Mouse (Mus musculus): ENCODE measurements around the gene Gm21988. TPM values are rescaled to one million over a fixed set of nuclear protein-coding genes. Genes with fewer than 3 reads are reported as not detected.

Gm21988 gene
- polyA plus RNA-seq, 1 experiment from 2014 or later = 9.5 TPM

DNA sequence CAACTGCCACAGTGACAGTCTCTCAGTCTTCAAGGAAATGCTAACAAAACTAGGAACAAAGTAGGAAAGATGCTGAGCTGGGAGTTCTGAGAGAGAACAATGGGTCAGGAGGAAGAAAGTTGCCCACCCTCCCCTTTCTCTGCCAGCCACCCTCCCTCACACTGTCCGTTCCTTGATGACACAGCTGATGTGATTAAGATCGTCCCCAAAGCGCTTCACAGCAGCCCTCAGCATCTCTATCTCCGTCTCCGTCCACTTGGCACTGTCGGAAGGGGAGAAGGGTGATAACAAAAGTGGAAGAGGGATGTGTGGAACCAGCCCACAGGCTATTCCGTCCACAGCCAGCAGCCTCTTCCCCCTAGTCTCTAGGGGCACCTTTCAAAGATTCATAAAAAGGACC is 2.9 kb downstream of the Gm21988 start:
- peak overlapping the region; percentile 72 for H3K4me3 ChIP-seq
- no peak for ATAC-seq (ENCODE audit: extremely low read depth, insufficient number of reproducible peaks, low FRiP score, low TSS enrichment)
- H3K27ac ChIP-seq (replicated peaks) = peak overlapping the region; percentile 93
- H3K9ac ChIP-seq = peak overlapping the region; percentile 95
- WGBS = 6% methylated on average over 7 of the region's 7 CpGs
- H3K4me1 ChIP-seq = peaks cover 46% of the 10 kb centered on the region
- peaks cover 17% of the 10 kb centered on the region for H3K36me3 ChIP-seq
- H3K9me3 ChIP-seq = no peaks in the 10 kb centered on the region
- peak overlapping the region; percentile 77 for H3K4me2 ChIP-seq
- no peaks in the 10 kb centered on the region for H3K27me3 ChIP-seq (replicated peaks)

DNA sequence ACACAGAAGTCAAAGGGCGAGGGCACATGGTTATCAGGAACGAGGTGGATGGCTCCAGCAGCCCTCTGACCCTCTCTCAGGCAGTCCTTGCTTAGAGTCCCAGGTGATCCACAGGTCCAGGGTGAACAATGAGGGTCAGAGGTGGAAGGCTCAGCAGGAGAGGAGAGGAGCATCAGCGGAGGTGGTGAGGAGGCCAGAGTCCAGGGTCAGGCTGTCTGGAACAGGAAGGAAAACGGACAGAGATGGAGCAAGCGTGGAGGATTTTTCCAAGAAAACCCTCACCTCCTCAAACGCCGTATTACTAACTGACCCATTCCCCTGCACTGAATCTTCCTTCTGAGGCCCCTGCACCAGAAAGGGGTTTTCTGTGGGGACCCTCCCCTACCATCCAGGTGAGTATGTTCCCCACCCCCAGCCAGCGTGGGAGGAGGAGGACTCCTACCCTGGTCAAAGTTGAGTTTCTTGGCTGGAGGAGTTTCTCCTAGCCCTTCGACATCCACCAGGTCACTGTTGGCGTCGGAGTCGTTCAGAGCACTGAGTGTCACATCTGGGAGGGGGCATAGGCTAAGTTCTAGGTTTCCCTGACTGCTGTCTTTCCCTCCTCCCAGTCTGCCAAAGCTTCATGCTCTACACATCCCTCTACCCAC is 4.3 kb downstream of the Gm21988 start:
- Histone ChIP-seq H3K4me3 (no peak overlapping the region), H3K9me3 (no peaks in the 10 kb centered on the region), H3K36me3 (peaks cover 17% of the 10 kb centered on the region), H3K9ac (no peak overlapping the region), H3K27me3 (replicated peaks) (no peaks in the 10 kb centered on the region; the same call in 1 of the 2 replicates), H3K27ac (replicated peaks) (no peak overlapping the region), H3K4me1 (peaks cover 48% of the 10 kb centered on the region), H3K4me2 (no peak overlapping the region)
- ATAC-seq (ENCODE audit: extremely low read depth, insufficient number of reproducible peaks, low FRiP score, low TSS enrichment) = no peak
- WGBS = 89% methylated on average over 12 of the region's 12 CpGs

DNA sequence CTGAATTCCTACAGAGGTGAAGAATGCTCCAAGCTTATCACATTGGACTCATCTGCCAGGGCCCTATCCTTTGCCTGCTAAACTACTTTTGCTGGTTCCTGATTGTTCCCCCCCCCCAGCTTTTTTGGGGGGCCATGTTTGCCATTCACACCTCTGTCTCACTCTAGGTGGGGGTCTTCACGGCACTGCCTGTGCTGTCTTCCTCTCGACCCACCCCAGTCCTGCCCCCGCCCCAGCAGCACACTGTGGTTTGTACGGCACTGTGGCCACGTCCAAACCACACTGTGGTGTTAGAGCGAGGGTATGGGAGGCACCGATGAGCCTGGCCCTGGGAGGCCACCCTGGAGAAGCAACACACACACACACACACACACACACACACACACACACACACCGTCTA is 5.1 kb downstream of the Gm21988 start:
- peaks cover 17% of the 10 kb centered on the region for H3K36me3 ChIP-seq
- H3K4me2 ChIP-seq = no peak overlapping the region
- no peak overlapping the region for H3K9ac ChIP-seq
- 81% methylated on average over 8 of the region's 8 CpGs for WGBS
- H3K27me3 ChIP-seq (replicated peaks) = peaks cover 8% of the 10 kb centered on the region
- ATAC-seq (ENCODE audit: extremely low read depth, insufficient number of reproducible peaks, low FRiP score, low TSS enrichment) = no peak
- H3K4me1 ChIP-seq = peaks cover 55% of the 10 kb centered on the region
- no peak overlapping the region for H3K4me3 ChIP-seq
- no peaks in the 10 kb centered on the region for H3K9me3 ChIP-seq
- 0 out of 2 replicates have a peak overlapping the region, but pooled peaks have one; percentile 8 for H3K27ac ChIP-seq (replicated peaks)

DNA sequence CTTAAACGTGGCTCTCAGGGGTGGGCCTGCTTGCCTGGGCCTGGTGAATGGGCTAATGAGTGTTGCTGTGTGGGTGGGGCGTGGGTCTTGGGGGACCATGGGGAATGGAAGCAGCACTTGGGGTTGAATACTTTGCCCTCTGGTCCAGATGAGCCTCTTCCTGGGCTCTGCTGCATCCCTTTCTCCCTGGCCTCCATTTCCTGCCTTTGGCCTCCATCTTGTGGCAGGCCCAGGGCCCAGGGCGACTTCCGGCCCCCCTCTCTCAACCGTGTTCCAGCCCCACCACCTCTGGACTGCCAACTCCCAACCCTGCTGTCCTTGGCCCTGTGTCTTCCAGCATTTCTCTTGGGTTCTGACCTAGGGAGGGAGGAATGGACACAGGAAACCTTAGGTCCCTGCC is 5.6 kb downstream of the Gm21988 start:
- H3K4me2 ChIP-seq = no peak overlapping the region
- H3K27me3 ChIP-seq (replicated peaks) = peaks cover 12% of the 10 kb centered on the region
- H3K9me3 ChIP-seq = no peaks in the 10 kb centered on the region
- H3K9ac ChIP-seq = no peak overlapping the region
- no peak overlapping the region for H3K4me3 ChIP-seq
- H3K27ac ChIP-seq (replicated peaks) = 0 out of 2 replicates have a peak overlapping the region, but pooled peaks have one; percentile 8
- peaks cover 17% of the 10 kb centered on the region for H3K36me3 ChIP-seq
- no peak for ATAC-seq (ENCODE audit: extremely low read depth, insufficient number of reproducible peaks, low FRiP score, low TSS enrichment)
- 56% methylated on average over 5 of the region's 5 CpGs for WGBS
- H3K4me1 ChIP-seq = peaks cover 58% of the 10 kb centered on the region

DNA sequence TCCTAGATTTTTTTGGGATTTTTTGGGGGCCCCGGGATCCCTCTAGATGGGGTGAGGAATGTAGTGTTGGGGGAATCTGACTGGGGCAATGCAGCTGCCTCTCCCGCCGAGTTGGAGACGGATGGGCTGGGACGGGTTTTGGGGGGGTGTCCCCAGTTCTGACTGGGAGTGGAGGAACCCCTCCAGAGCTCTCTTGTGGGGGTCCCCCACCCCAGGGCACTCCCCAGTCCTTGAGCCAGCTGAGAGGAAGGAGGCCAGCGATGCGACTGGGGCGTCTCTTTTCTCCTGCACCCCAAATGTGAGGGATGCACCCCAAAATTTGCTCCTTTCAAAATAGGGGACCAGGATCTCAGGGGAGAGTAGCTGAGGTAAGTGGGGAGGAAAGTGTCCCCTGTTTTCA is 6.6 kb downstream of the Gm21988 start:
- H3K4me1 ChIP-seq = peaks cover 60% of the 10 kb centered on the region
- ATAC-seq (ENCODE audit: extremely low read depth, insufficient number of reproducible peaks, low FRiP score, low TSS enrichment) = no peak
- H3K9ac ChIP-seq = peak overlapping the region; percentile 84
- H3K9me3 ChIP-seq = no peaks in the 10 kb centered on the region
- WGBS = 41% methylated on average over 8 of the region's 8 CpGs
- 0 out of 2 replicates have a peak overlapping the region, but pooled peaks have one; percentile 48 for H3K27ac ChIP-seq (replicated peaks)
- H3K27me3 ChIP-seq (replicated peaks) = peaks cover 21% of the 10 kb centered on the region
- H3K4me2 ChIP-seq = peak overlapping the region; percentile 79
- peaks cover 17% of the 10 kb centered on the region for H3K36me3 ChIP-seq
- peak overlapping the region; percentile 54 for H3K4me3 ChIP-seq

DNA sequence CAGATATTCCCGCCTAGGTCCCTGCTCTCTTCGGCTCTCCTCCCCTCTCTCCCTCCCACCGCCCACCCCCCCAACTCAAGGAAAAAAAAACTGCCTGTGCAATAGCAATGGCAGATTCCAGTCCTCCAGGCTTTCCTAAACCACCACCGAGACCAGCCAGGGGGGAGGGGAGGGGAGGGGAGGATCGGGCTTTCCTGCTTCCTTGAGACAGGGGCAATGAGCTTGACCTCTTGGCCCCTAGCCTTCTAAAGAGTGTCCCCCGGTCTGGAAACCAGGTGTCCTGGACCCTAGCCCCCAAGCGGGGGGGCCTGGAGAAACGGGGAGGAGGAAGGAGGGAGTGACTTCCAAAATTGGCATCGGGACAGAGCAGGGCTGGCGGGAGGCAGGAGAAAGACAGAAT is 7.1 kb downstream of the Gm21988 start:
- no peaks in the 10 kb centered on the region for H3K9me3 ChIP-seq
- H3K4me3 ChIP-seq = peak overlapping the region; percentile 54
- peaks cover 25% of the 10 kb centered on the region for H3K27me3 ChIP-seq (replicated peaks)
- peaks cover 64% of the 10 kb centered on the region for H3K4me1 ChIP-seq
- no peak for ATAC-seq (ENCODE audit: extremely low read depth, insufficient number of reproducible peaks, low FRiP score, low TSS enrichment)
- H3K27ac ChIP-seq (replicated peaks) = peak overlapping the region; percentile 48; the same call in 1 of the 2 replicates
- H3K9ac ChIP-seq = peak overlapping the region; percentile 84
- peak overlapping the region; percentile 79 for H3K4me2 ChIP-seq
- 6% methylated on average over 8 of the region's 10 CpGs for whole genome bisulfite sequencing
- H3K36me3 ChIP-seq = peaks cover 17% of the 10 kb centered on the region

DNA sequence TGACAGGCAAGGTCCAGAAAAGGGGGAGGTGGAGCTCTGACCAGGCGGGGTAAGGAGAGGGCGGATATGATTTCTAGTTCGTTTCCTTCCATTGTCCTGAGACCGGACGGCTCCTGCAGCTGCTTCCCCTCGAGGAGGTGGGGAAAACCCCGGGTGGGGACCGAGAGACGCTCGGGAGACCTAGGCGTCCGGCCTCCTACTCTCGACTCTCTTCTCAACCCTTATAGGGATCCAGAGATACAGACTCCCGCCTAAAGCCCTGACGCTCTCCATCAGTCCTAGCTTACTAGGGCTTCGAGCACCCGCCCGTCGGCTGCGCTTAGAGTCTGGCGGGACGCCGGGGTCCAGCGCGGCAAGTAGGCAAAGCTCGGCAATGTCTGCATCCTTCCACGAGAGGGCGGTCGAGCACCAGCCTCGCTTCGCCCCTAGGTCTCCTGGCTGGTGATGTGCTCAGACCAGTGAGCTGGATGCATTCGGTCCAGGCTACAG is 9.3 kb downstream of the Gm21988 start:
- ATAC-seq (ENCODE audit: extremely low read depth, insufficient number of reproducible peaks, low FRiP score, low TSS enrichment) = peak; percentile 33
- WGBS = 2% methylated on average over 32 of the region's 32 CpGs
- Histone ChIP-seq H3K4me1 (peaks cover 69% of the 10 kb centered on the region), H3K36me3 (peaks cover 8% of the 10 kb centered on the region), H3K9ac (peak overlapping the region; percentile 82), H3K27ac (replicated peaks) (peak overlapping the region; percentile 88), H3K9me3 (no peaks in the 10 kb centered on the region), H3K27me3 (replicated peaks) (peaks cover 48% of the 10 kb centered on the region), H3K4me3 (peak overlapping the region; percentile 51), H3K4me2 (peak overlapping the region; percentile 71)

DNA sequence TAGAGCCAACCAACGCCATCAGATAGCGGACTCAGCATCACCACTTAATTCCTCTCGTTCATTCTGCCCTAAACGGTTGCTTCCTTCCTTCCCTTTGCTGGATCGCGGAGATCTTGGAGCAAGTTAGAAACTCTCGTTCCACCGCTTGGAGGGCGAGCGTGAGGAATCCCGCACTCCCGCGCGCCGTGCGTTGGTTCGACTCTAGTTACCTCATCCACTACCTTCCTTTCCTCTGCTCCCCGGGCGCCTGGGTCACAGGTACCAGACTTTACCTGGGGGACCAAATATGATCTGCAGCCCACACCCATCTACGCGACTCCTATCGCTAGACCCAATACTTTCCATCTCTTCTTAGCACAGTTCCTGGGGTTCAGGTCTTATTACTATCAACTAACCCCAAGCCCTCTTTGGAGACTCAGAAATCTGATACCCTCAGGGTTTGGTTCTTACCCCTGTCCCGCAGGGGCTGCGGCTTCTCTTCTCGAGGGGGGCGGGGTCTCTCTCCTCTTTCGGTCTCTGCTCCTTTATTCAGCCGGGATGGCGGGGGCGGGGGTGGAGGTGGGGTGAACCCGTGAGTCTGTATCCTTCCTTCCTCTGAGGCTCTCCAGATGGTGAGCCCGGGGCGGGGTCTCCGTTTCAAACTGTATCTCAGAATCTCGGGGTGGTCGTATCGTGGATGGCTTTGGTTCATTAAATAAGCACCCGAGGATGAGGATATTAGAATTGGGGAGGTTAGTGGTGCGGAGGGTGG is 10.2 kb downstream of the Gm21988 start, which contains the start of gene Bcl6b:
TSS of gene Bcl6b (minus strand) at position 539 of the 751 bp plus-strand sequence.
- no peaks in the 10 kb centered on the region; the same call in 1 of the 2 replicates for H3K36me3 ChIP-seq

DNA sequence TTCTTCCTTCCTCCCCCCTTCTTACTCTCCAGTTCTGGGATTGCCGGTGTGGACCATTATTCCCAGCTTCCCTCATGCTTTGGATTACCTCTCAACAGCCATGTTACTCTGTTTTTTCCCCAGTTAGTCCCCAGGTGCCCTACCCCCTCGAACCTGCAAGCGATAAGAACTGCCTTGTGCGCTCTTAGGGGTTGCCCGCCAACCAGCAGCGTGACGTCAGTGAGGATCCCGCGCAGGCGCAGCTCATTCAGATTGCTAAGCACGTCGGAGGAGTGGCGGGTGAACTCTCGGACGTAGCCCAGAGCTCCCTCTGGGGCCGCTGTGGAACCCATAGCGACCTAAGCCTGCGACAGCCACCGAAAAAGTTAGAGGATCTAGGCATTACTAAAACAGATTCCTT is 10.8 kb downstream of the Gm21988 start:
- peak; percentile 51 for ATAC-seq (ENCODE audit: extremely low read depth, insufficient number of reproducible peaks, low FRiP score, low TSS enrichment)
- Histone ChIP-seq H3K27me3 (replicated peaks) (peaks cover 63% of the 10 kb centered on the region), H3K9ac (peak overlapping the region; percentile 82), H3K27ac (replicated peaks) (peak overlapping the region; percentile 88), H3K4me1 (peaks cover 71% of the 10 kb centered on the region), H3K4me2 (peak overlapping the region; percentile 71), H3K4me3 (peak overlapping the region; percentile 51), H3K36me3 (no peaks in the 10 kb centered on the region), H3K9me3 (no peaks in the 10 kb centered on the region)
- WGBS = 0% methylated on average over 19 of the region's 19 CpGs

More for the DNA sequence above, 10.2 kb downstream of the Gm21988 start, which contains the start of gene Bcl6b:
- Histone ChIP-seq H3K27ac (replicated peaks) (peak within 1 kb of the TSS; percentile 88), H3K9ac (peak within 1 kb of the TSS; percentile 82), H3K4me2 (peak within 1 kb of the TSS; percentile 71), H3K9me3 (no peaks in the 10 kb centered on the region), H3K4me1 (peaks cover 66% of the 10 kb centered on the region), H3K4me3 (peak within 1 kb of the TSS; percentile 51), H3K27me3 (replicated peaks) (peaks cover 57% of the 10 kb centered on the region)
- 1% methylated on average over 39 of the region's 39 CpGs for whole genome bisulfite sequencing
- no peak for ATAC-seq (ENCODE audit: extremely low read depth, insufficient number of reproducible peaks, low FRiP score, low TSS enrichment)

DNA sequence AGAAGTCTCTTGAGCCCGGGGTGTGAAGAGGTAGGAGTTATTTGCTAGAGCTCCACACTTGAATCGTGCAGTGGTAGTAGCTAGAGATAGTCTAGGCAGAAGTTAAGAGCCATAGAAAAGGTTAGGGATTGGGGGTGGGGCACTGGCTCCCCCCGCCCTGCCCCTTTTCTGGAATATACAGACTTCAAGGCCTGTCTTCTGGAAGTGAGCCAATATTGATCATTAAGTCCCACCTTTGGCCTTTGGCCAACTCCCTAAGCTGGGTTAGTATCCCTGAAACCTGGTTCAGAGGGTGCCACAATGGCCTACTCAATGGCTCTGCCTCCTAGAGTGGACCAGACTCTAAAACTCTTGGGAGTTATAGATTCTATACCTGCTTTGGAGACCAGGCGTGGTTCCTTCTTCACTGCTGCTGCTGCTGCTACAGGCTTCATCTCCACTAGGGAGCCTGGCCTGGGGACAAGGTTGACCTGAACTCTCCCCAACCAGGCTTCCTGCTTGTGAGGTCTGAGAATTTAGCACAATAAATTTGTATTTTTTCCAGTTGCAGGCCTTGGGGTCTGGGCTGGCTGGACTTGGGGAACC is 11.9 kb downstream of the Gm21988 start:
- Histone ChIP-seq H3K4me1 (peaks cover 64% of the 10 kb centered on the region), H3K9ac (peak overlapping the region; percentile 82), H3K27me3 (replicated peaks) (peaks cover 68% of the 10 kb centered on the region), H3K36me3 (no peaks in the 10 kb centered on the region), H3K4me3 (peak overlapping the region; percentile 51), H3K27ac (replicated peaks) (peak overlapping the region; percentile 88), H3K4me2 (peak overlapping the region; percentile 71), H3K9me3 (no peaks in the 10 kb centered on the region)
- ATAC-seq (ENCODE audit: extremely low read depth, insufficient number of reproducible peaks, low FRiP score, low TSS enrichment) = no peak
- WGBS = 77% methylated on average over 4 of the region's 4 CpGs

DNA sequence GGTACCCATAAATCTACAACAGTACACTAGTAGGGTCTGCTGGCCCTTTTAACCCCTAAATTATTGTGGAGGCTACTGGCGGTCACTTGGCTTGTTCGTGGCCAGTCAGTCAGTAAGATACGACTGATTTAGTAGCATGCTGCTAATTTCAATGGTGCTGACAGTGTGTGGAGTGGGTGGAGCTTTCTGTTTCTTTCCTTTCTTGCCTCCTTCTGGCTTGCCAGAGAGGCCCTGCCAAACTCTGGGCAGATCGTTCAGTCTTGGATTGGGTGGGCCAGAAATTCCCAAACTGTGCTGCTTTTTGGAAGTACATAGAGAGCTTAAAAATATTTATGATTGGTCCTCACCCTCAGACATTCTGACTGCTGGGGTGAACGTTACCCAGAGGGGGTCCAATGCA is 12.5 kb downstream of the Gm21988 start:
- Histone ChIP-seq H3K27ac (replicated peaks) (peak overlapping the region; percentile 88), H3K4me2 (peak overlapping the region; percentile 71), H3K36me3 (no peaks in the 10 kb centered on the region), H3K4me1 (peaks cover 64% of the 10 kb centered on the region), H3K4me3 (peak overlapping the region; percentile 51), H3K27me3 (replicated peaks) (peaks cover 68% of the 10 kb centered on the region), H3K9me3 (no peaks in the 10 kb centered on the region), H3K9ac (peak overlapping the region; percentile 82)
- ATAC-seq (ENCODE audit: extremely low read depth, insufficient number of reproducible peaks, low FRiP score, low TSS enrichment) = no peak
- 23% methylated on average over 5 of the region's 5 CpGs for WGBS

Measured in heart, embryonic 13.5 days (tissue).